ENCODE assay signal across 15 mouse cellular contexts in the genomic region with DNA sequence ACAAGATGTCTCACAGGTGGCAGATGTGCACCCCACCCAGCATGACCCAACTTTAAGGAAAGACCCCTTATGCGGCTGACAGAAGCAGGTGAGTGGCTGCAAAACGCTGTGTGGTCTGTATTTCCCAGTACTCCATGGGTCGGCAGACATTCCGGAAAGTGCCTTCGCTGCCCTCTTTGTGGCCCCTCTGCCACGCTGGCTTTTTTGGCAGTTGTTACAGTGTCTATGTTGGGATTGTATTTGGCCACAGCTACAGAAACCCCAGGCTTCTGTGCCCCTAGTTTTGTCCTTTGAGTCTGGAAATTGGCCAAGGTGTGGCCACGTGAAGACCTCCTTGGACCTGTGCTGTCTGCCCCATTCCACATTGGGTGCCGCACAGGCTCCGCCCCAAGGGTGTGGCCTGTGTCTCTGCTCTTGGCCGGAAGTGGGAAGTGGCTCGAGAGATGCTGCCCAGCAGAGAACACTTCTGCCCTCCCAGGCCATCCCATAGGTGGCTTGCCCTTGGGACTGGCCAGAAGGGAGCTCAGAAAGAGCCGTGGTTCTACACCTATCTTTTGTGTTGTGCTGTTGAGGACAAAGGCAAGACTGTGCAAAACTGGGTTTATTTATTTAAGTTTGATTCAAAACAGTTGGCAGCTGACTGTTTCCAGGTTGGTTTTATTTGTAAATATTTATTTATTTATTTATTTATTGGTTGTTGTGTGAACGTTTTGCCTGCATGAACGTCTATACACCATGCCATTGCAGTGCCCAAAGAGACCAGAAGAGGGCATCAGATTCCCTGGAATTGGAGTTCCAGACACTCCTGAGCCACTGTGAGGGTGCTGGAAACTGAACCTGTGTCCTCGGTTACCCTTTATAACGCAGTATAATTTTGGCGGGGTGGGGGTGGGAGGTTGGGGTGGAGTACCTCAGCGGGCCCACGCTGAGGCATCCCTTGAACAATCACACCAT. TPM values are rescaled to one million over a fixed set of nuclear protein-coding genes. Genes with fewer than 3 reads are reported as not detected.
DNase-seq lines count a peak whose midpoint lies in the region; ATAC-seq lines count a peak whose summit lies in the region.
"Had no signal": no experiment of that assay in that cellular context is flagged by ENCODE, and none has a peak within 500 bp of the region (broad histone marks: within the 10 kb centered on the region; RNA-seq: fewer than 3 reads in every experiment).

No protein-coding gene starts in this region.

- 0 out of 2 replicates have a peak, but pooled peaks cover 4% of the 10 kb centered on the region for H3K9me3 ChIP-seq in liver, embryonic 12.5 days (replicated peaks)
- H3K9me3 ChIP-seq: forebrain, embryonic 13.5 days had no signal

- H3K27ac ChIP-seq in liver, embryonic 12.5 days: no peak overlapping the region
- H3K27ac ChIP-seq: forebrain, embryonic 13.5 days; midbrain, embryonic 10.5 days had no signal

- peaks cover 42% of the 10 kb centered on the region for H3K36me3 ChIP-seq in liver, embryonic 12.5 days

- H3K4me3 ChIP-seq in liver, embryonic 12.5 days: no peak overlapping the region
- H3K4me3 ChIP-seq: forebrain, embryonic 13.5 days; midbrain, embryonic 10.5 days had no signal

- no peaks in the 10 kb centered on the region for H3K27me3 ChIP-seq in liver, embryonic 12.5 days (replicated peaks)
- H3K27me3 ChIP-seq: forebrain, embryonic 13.5 days had no signal

- no peak for ATAC-seq in liver, embryonic 12.5 days
- 0 out of 2 replicates have a peak, but pooled peaks have one; percentile 42 for ATAC-seq in erythroid progenitor cell, adult 5-6 weeks (replicated peaks; ENCODE audit: low FRiP score, poor library complexity, severe bottlenecking)
- no peak for ATAC-seq in activated CD4-positive, CD25-positive, alpha-beta regulatory T cell, adult 4 months
- ATAC-seq in granulocyte monocyte progenitor cell, adult 5-6 weeks (replicated peaks; ENCODE audit: poor library complexity, severe bottlenecking): no peak; the same call in 1 of the 2 replicates
- ATAC-seq: forebrain, embryonic 13.5 days had no signal

- peak; percentile 92 for DNase-seq in heart, adult 11 months
- DNase-seq in heart, adult 18-20 months: no peak
- DNase-seq in liver (peak; percentile 18), A20 (ENCODE audit: low read depth, low spot score) (peak; percentile 70)
- DNase-seq: adrenal gland, adult 2 months; gastrocnemius, postnatal 25 days; kidney, adult 11 months; lung, adult 2 months; thymus, adult 18-20 months had no signal

- H3K4me2 ChIP-seq in liver, embryonic 12.5 days: no peak overlapping the region
- H3K4me2 ChIP-seq: forebrain, embryonic 13.5 days had no signal

- H3K9ac ChIP-seq in liver, embryonic 12.5 days: no peak overlapping the region
- H3K9ac ChIP-seq: forebrain, embryonic 13.5 days had no signal

- H3K4me1 ChIP-seq in liver, embryonic 12.5 days: 0 out of 2 replicates have a peak, but pooled peaks cover 6% of the 10 kb centered on the region
- H3K4me1 ChIP-seq: forebrain, embryonic 13.5 days; midbrain, embryonic 10.5 days had no signal

- WGBS in liver, embryonic 12.5 days (ENCODE audit: insufficient replicate concordance): 84% methylated on average over 19 of the region's 19 CpGs

RNA-seq across cellular contexts. Expression of a gene that starts 11.5 kb away (rescaled TPM):
- 10 to 100 TPM; 31.8 to 32.4 TPM for total RNA-seq in heart, adult 18-20 months (2021)
- polyA plus RNA-seq in liver, embryonic 12.5 days (2016; fragmentation: Nextera tagmentation; extraction: Ambion mirVana): 23.3 and 23.9 TPM in 2 replicates
- 14.1 and 26.4 TPM in 2 replicates for total RNA-seq in erythroid progenitor cell, adult 5-6 weeks (2015; ENCODE audit: low replicate concordance)
- total RNA-seq in erythroid progenitor cell, adult 5-6 weeks (2017; ENCODE audit: low replicate concordance): 22.3 and 34.3 TPM in 2 replicates
- polyA plus RNA-seq in activated CD4-positive, CD25-positive, alpha-beta regulatory T cell, adult 4 months (2017; shearing (Covaris generic)): 10 to 100 TPM; 13.4 to 23.7 TPM
- 13.8 and 27.3 TPM in 2 replicates for total RNA-seq in granulocyte monocyte progenitor cell, adult 5-6 weeks (2014; fragmentation: Nextera tagmentation)
- 17.5 and 24.2 TPM in 2 replicates for total RNA-seq in granulocyte monocyte progenitor cell, adult 5-6 weeks (2017)

RNA-seq across cellular contexts. Expression of a gene that starts 18.3 kb away (rescaled TPM):
- total RNA-seq in heart, adult 18-20 months (2021): 10 to 100 TPM; 92.8 to 97.7 TPM
- 101 and 103 TPM in 2 replicates for polyA plus RNA-seq in liver, embryonic 12.5 days (2016; fragmentation: Nextera tagmentation; extraction: Ambion mirVana)
- 115 and 159 TPM in 2 replicates for total RNA-seq in erythroid progenitor cell, adult 5-6 weeks (2015; ENCODE audit: low replicate concordance)
- 270 and 286 TPM in 2 replicates for total RNA-seq in erythroid progenitor cell, adult 5-6 weeks (2017; ENCODE audit: low replicate concordance)
- polyA plus RNA-seq in activated CD4-positive, CD25-positive, alpha-beta regulatory T cell, adult 4 months (2017; shearing (Covaris generic)): 100 to 1,000 TPM; 443 to 614 TPM
- total RNA-seq in granulocyte monocyte progenitor cell, adult 5-6 weeks (2014; fragmentation: Nextera tagmentation): 271 and 276 TPM in 2 replicates
- 988 and 1,056 TPM in 2 replicates for total RNA-seq in granulocyte monocyte progenitor cell, adult 5-6 weeks (2017)

RNA-seq across cellular contexts. Expression of a gene that starts 37.8 kb away (rescaled TPM):
- 10 to 100 TPM in 1 of 2 experiments, 1 to 10 TPM in 1; 9.7 to 11.9 TPM for total RNA-seq in heart, adult 18-20 months (2021)
- polyA plus RNA-seq in liver, embryonic 12.5 days (2016; fragmentation: Nextera tagmentation; extraction: Ambion mirVana): 29.6 and 31.6 TPM in 2 replicates
- 10.8 and 20.1 TPM in 2 replicates for total RNA-seq in erythroid progenitor cell, adult 5-6 weeks (2015; ENCODE audit: low replicate concordance)
- total RNA-seq in erythroid progenitor cell, adult 5-6 weeks (2017; ENCODE audit: low replicate concordance): 10.4 and 19.4 TPM in 2 replicates
- 1 to 10 TPM; 9.3 to 9.9 TPM for polyA plus RNA-seq in activated CD4-positive, CD25-positive, alpha-beta regulatory T cell, adult 4 months (2017; shearing (Covaris generic))
- 13.4 and 21.1 TPM in 2 replicates for total RNA-seq in granulocyte monocyte progenitor cell, adult 5-6 weeks (2014; fragmentation: Nextera tagmentation)
- 51.9 and 57.9 TPM in 2 replicates for total RNA-seq in granulocyte monocyte progenitor cell, adult 5-6 weeks (2017)

RNA-seq across cellular contexts. Expression of a gene that starts 38.3 kb away (rescaled TPM):
- 10 to 100 TPM; 31.8 to 33.0 TPM for total RNA-seq in heart, adult 18-20 months (2021)
- 80.3 and 85.1 TPM in 2 replicates for polyA plus RNA-seq in liver, embryonic 12.5 days (2016; fragmentation: Nextera tagmentation; extraction: Ambion mirVana)
- 30.2 and 39.6 TPM in 2 replicates for total RNA-seq in erythroid progenitor cell, adult 5-6 weeks (2015; ENCODE audit: low replicate concordance)
- 15.2 and 16.8 TPM in 2 replicates for total RNA-seq in erythroid progenitor cell, adult 5-6 weeks (2017; ENCODE audit: low replicate concordance)
- 10 to 100 TPM; 46.7 to 63.3 TPM for polyA plus RNA-seq in activated CD4-positive, CD25-positive, alpha-beta regulatory T cell, adult 4 months (2017; shearing (Covaris generic))
- total RNA-seq in granulocyte monocyte progenitor cell, adult 5-6 weeks (2014; fragmentation: Nextera tagmentation): 35.0 and 59.8 TPM in 2 replicates
- 42.2 and 51.9 TPM in 2 replicates for total RNA-seq in granulocyte monocyte progenitor cell, adult 5-6 weeks (2017)

RNA-seq across cellular contexts. Expression of a gene that starts 55.8 kb away (rescaled TPM):
- 100 to 1,000 TPM in 1 of 2 experiments, 10 to 100 TPM in 1; 99.3 to 111 TPM for total RNA-seq in heart, adult 18-20 months (2021)
- polyA plus RNA-seq in liver, embryonic 12.5 days (2016; fragmentation: Nextera tagmentation; extraction: Ambion mirVana): 133 and 137 TPM in 2 replicates
- total RNA-seq in erythroid progenitor cell, adult 5-6 weeks (2015; ENCODE audit: low replicate concordance): 40.2 and 62.7 TPM in 2 replicates
- 15.1 and 32.0 TPM in 2 replicates for total RNA-seq in erythroid progenitor cell, adult 5-6 weeks (2017; ENCODE audit: low replicate concordance)
- polyA plus RNA-seq in activated CD4-positive, CD25-positive, alpha-beta regulatory T cell, adult 4 months (2017; shearing (Covaris generic)): 100 to 1,000 TPM; 248 to 259 TPM
- total RNA-seq in granulocyte monocyte progenitor cell, adult 5-6 weeks (2014; fragmentation: Nextera tagmentation): 118 and 128 TPM in 2 replicates
- 89.8 and 105 TPM in 2 replicates for total RNA-seq in granulocyte monocyte progenitor cell, adult 5-6 weeks (2017)

Comparison
In these comparisons a context has a peak if more than half of its experiments do, and no peak if none do; other contexts are left out.
1. DNase-seq: peak in heart, adult 11 months (single experiment), liver (single experiment) and A20 (single experiment); none in heart, adult 18-20 months (0 of 2).